Mouse (Mus musculus): ENCODE measurements around the gene Epha10.

DNA sequence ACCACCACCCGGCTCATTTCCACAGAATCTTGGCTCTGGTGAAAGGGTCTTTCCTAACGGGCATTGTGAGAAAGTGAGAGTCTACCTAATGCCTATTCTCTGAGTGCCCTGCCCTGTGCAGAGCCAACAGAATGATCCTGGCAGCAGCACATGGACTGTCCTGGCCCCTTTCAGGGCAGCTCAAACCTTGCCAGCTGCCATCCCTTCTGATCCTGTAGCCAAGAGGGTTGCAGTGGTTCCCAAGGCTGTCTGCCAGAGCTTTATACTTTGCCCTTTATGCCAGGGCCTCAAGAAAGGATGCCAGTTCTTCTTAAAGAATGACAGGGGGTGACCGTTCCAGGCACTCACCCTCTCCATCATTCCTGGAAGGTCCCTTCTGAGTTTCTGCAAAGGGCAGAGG lies 68.8 kb downstream of the Epha10 start:
- TF ChIP-seq CTCF (IDR thresholded peaks at IDR 0.05; ENCODE audit: low read depth) (no peak), EP300 (IDR thresholded peaks at IDR 0.05; ENCODE audit: low read depth) (no peak)

Data from liver, embryonic 14.5 days (tissue).